Mouse (Mus musculus): Measurements from ENCODE around the gene Sox15. TPM values are rescaled to one million over a fixed set of nuclear protein-coding genes. Genes with fewer than 3 reads are reported as not detected.
"Not testable (repeated sequence)": the region's sequence is repeated elsewhere in the genome, so short reads cannot be mapped to it uniquely, and the experiment has no call there.

The Sox15 gene
- polyA plus RNA-seq, 1 experiment from 2014 or later = not detected

- Histone ChIP-seq H3K27me3 (no peaks in the 10 kb centered on the region), H3K4me1 (replicated peaks) (peaks cover 12% of the 10 kb centered on the region), H3K4me3 (replicated peaks) (no peak overlapping the region), H3K4me2 (no peak overlapping the region), H3K9me3 (no peaks in the 10 kb centered on the region), H3K36me3 (no peaks in the 10 kb centered on the region), H3K9ac (replicated peaks) (no peak overlapping the region), H3K27ac (no peak overlapping the region)
- ATAC-seq (ENCODE audit: insufficient number of reproducible peaks, insufficient read depth, low FRiP score, low TSS enrichment, low read depth) = no peak
- 92% methylated on average over 6 of the region's 6 CpGs for WGBS
These were observed 37.7 kb downstream of the Sox15 start for GRCm38 (mm10) chr11:69692863-69693262.

GRCm38 (mm10) chr11:69693421-69693965 is 38.4 kb downstream of the Sox15 start:
- Histone ChIP-seq H3K4me2 (no peak overlapping the region), H3K9me3 (no peaks in the 10 kb centered on the region), H3K4me3 (replicated peaks) (no peak overlapping the region), H3K9ac (replicated peaks) (no peak overlapping the region), H3K27me3 (no peaks in the 10 kb centered on the region), H3K36me3 (no peaks in the 10 kb centered on the region), H3K27ac (no peak overlapping the region), H3K4me1 (replicated peaks) (peaks cover 12% of the 10 kb centered on the region)
- ATAC-seq (ENCODE audit: insufficient number of reproducible peaks, insufficient read depth, low FRiP score, low TSS enrichment, low read depth) = no peak
- WGBS = 59% methylated on average over 11 of the region's 11 CpGs

- WGBS = 23% methylated on average over 6 of the region's 6 CpGs
- ATAC-seq (ENCODE audit: insufficient number of reproducible peaks, insufficient read depth, low FRiP score, low TSS enrichment, low read depth) = 0 out of 2 replicates have a peak, but pooled peaks have one; percentile 53
- Histone ChIP-seq H3K27me3 (no peaks in the 10 kb centered on the region), H3K27ac (peak overlapping the region; percentile 86; the same call in 1 of the 2 replicates), H3K9ac (replicated peaks) (peak overlapping the region; percentile 82), H3K4me1 (replicated peaks) (peaks cover 12% of the 10 kb centered on the region), H3K4me2 (peak overlapping the region; percentile 92), H3K4me3 (replicated peaks) (peak overlapping the region; percentile 59), H3K36me3 (no peaks in the 10 kb centered on the region), H3K9me3 (no peaks in the 10 kb centered on the region)
These were observed 39.9 kb downstream of the Sox15 start for GRCm38 (mm10) chr11:69695046-69695360.

- 0 out of 2 replicates have a peak, but pooled peaks have one; percentile 61 for ATAC-seq (ENCODE audit: insufficient number of reproducible peaks, insufficient read depth, low FRiP score, low TSS enrichment, low read depth)
- Histone ChIP-seq H3K9ac (replicated peaks) (peak within 1 kb of the TSS; percentile 82), H3K4me3 (replicated peaks) (peak within 1 kb of the TSS; percentile 59), H3K9me3 (no peaks in the 10 kb centered on the region), H3K4me2 (peak within 1 kb of the TSS; percentile 92), H3K4me1 (replicated peaks) (peaks cover 12% of the 10 kb centered on the region), H3K27me3 (no peaks in the 10 kb centered on the region), H3K27ac (peak within 1 kb of the TSS; percentile 86), H3K36me3 (no peaks in the 10 kb centered on the region)
- WGBS = 2% methylated on average over 37 of the region's 41 CpGs
These were observed 40.5 kb downstream of the Sox15 start, which contains the start of the genes Tnfsf12 and Tnfsfm13 for GRCm38 (mm10) chr11:69695361-69696181. Gene Tnfsf12, minus strand, starts transcription at chr11:69695849. Gene Tnfsfm13, minus strand, starts transcription at chr11:69696098.

DNA sequence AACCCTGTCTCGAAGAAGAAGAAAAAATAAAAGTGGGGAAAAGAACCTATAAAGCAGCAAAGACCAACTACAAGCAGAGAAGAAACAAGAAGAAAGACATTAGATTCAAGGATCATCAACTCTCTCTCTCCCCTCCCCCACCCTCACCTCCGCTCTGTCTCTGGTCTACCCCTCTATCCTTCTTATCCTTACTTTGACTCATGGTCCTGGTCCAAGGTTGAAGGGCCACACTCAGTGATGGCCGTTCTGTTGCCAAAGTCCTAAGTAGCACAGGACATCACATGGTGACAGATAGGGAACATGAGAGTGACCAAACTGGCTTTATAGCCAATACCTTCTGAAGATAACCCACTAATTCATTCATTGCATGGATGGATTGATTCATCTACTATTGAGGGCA is 42.3 kb downstream of the Sox15 start:
- H3K36me3 ChIP-seq = no peaks in the 10 kb centered on the region
- no peak overlapping the region for H3K27ac ChIP-seq
- no peak overlapping the region for H3K4me2 ChIP-seq
- peaks cover 12% of the 10 kb centered on the region for H3K4me1 ChIP-seq (replicated peaks)
- 91% methylated on average over 3 of the region's 3 CpGs for WGBS
- H3K27me3 ChIP-seq = no peaks in the 10 kb centered on the region
- H3K4me3 ChIP-seq (replicated peaks) = no peak overlapping the region
- H3K9ac ChIP-seq (replicated peaks) = no peak overlapping the region
- H3K9me3 ChIP-seq = no peaks in the 10 kb centered on the region
- ATAC-seq (ENCODE audit: insufficient number of reproducible peaks, insufficient read depth, low FRiP score, low TSS enrichment, low read depth) = no peak

DNA sequence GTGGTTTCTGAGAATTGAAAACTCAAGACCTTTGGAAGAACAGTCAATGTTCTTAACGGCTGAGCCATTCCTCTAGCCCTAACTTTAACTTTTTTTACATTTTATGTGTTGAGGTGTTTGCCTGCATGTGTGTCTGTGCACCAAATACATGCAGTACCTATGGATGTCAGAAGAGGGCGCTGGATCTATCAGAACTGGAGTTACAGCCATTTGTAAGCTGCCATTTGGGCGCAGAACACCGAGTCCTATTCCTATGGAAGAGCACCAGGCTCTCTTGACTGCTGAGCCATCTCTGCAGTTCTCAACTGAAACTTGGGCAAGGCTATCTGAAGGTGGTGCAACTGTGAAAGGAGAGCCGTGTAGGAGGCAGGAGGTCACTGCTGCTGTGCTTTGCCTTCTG is 43.5 kb downstream of the Sox15 start:
- 68% methylated on average over 5 of the region's 5 CpGs for WGBS
- no peak overlapping the region for H3K27ac ChIP-seq
- H3K4me1 ChIP-seq (replicated peaks) = peaks cover 12% of the 10 kb centered on the region
- no peak for ATAC-seq (ENCODE audit: insufficient number of reproducible peaks, insufficient read depth, low FRiP score, low TSS enrichment, low read depth)
- H3K4me3 ChIP-seq (replicated peaks) = no peak overlapping the region
- no peaks in the 10 kb centered on the region for H3K36me3 ChIP-seq
- H3K9me3 ChIP-seq = no peaks in the 10 kb centered on the region
- no peaks in the 10 kb centered on the region for H3K27me3 ChIP-seq
- H3K4me2 ChIP-seq = no peak overlapping the region
- no peak overlapping the region for H3K9ac ChIP-seq (replicated peaks)

DNA sequence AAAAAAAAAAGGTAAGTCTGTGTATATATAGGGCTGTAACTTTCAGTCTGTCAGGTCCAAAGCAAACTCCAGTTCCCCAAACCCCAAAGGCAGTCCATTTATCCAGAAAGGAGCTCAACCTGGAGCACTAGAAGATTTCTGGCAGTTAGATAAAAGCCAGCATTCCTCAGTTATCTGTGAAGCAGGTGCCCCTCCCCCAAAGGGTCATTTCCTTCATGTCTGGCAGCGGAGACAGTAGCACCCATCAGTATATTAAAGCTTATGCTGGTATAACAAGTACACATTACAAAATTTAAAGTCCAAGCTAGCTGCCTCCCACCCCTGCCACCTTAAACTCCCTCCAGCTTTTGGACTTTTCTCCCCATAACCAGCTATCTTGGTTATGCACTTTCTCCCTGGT is 44.5 kb downstream of the Sox15 start:
- no peaks in the 10 kb centered on the region for H3K36me3 ChIP-seq
- ATAC-seq (ENCODE audit: insufficient number of reproducible peaks, insufficient read depth, low FRiP score, low TSS enrichment, low read depth) = no peak
- peaks cover 12% of the 10 kb centered on the region for H3K4me1 ChIP-seq (replicated peaks)
- no peaks in the 10 kb centered on the region for H3K9me3 ChIP-seq
- no peak overlapping the region for H3K27ac ChIP-seq
- 61% methylated on average over 1 of the region's 1 CpGs for WGBS
- H3K4me3 ChIP-seq (replicated peaks) = no peak overlapping the region
- H3K9ac ChIP-seq (replicated peaks) = no peak overlapping the region
- H3K27me3 ChIP-seq = no peaks in the 10 kb centered on the region
- no peak overlapping the region for H3K4me2 ChIP-seq

DNA sequence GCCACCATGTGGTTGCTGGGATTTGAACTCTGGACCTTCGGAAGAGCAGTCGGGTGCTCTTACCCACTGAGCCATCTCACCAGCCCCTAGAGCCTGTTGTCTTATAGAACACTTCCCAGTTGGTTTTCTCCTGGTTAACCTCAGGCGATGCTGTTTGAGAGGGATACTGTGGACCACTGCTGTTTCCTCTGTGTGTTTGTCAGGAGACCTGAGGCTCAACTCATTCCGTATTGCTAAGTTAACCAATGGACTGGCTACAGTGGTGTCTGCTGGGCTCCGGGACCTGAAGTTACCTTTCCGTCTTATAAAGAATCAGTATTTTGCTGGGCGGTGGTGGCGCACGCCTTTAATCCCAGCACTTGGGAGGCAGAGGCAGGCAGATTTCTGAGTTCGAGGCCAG is 47.8 kb downstream of the Sox15 start:
- H3K36me3 ChIP-seq; H3K9ac ChIP-seq (replicated peaks); H3K4me1 ChIP-seq (replicated peaks); H3K4me2 ChIP-seq; H3K27me3 ChIP-seq; H3K27ac ChIP-seq; H3K9me3 ChIP-seq; H3K4me3 ChIP-seq (replicated peaks); ATAC-seq (ENCODE audit: insufficient number of reproducible peaks, insufficient read depth, low FRiP score, low TSS enrichment, low read depth): not testable (repeated sequence)
- 94% methylated on average over 10 of the region's 10 CpGs for WGBS

DNA sequence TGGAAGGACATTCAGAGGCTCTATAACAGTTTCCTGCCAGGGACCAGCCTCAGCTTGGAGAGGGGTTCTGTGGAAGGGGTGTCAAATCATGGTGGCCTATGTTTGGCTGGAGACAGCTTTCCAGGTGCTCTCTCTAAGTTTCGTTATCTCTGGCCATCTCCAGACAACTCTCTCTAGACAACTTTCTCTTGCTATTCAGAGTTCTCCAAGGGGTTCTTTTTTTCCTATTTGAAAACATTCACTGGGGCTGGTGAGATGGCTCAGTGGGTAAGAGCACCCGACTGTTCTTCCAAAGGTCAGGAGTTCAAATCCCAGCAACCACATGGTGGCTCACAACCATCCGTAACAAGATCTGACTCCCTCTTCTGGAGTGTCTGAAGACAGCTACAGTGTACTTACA is 48.3 kb downstream of the Sox15 start:
- H3K4me3 ChIP-seq (replicated peaks); H3K4me2 ChIP-seq; H3K4me1 ChIP-seq (replicated peaks); H3K27me3 ChIP-seq; ATAC-seq (ENCODE audit: insufficient number of reproducible peaks, insufficient read depth, low FRiP score, low TSS enrichment, low read depth); H3K36me3 ChIP-seq; H3K9me3 ChIP-seq; H3K27ac ChIP-seq; H3K9ac ChIP-seq (replicated peaks): not testable (repeated sequence)
- 83% methylated on average over 3 of the region's 3 CpGs for WGBS

GRCm38 (mm10) chr11:69703814-69704612 is 48.9 kb downstream of the Sox15 start:
- H3K27me3 ChIP-seq = no peaks in the 10 kb centered on the region
- H3K9me3 ChIP-seq = no peaks in the 10 kb centered on the region
- no peak overlapping the region for H3K4me2 ChIP-seq
- peaks cover 10% of the 10 kb centered on the region for H3K4me1 ChIP-seq (replicated peaks)
- no peak for ATAC-seq (ENCODE audit: insufficient number of reproducible peaks, insufficient read depth, low FRiP score, low TSS enrichment, low read depth)
- 67% methylated on average over 8 of the region's 8 CpGs for WGBS
- H3K9ac ChIP-seq (replicated peaks) = no peak overlapping the region
- no peak overlapping the region for H3K4me3 ChIP-seq (replicated peaks)
- H3K36me3 ChIP-seq = no peaks in the 10 kb centered on the region
- H3K27ac ChIP-seq = no peak overlapping the region

- 29% methylated on average over 2 of the region's 2 CpGs for WGBS
- no peaks in the 10 kb centered on the region for H3K27me3 ChIP-seq
These were observed 49.5 kb downstream of the Sox15 start for GRCm38 (mm10) chr11:69704613-69705010.

More at GRCm38 (mm10) chr11:69704613-69705010, 49.5 kb downstream of the Sox15 start:
- no peak overlapping the region for H3K4me2 ChIP-seq
- no peaks in the 10 kb centered on the region for H3K9me3 ChIP-seq
- ATAC-seq (ENCODE audit: insufficient number of reproducible peaks, insufficient read depth, low FRiP score, low TSS enrichment, low read depth) = no peak
- no peak overlapping the region for H3K27ac ChIP-seq
- H3K4me1 ChIP-seq (replicated peaks) = peaks cover 16% of the 10 kb centered on the region
- H3K36me3 ChIP-seq = no peaks in the 10 kb centered on the region
- H3K9ac ChIP-seq (replicated peaks) = no peak overlapping the region
- no peak overlapping the region for H3K4me3 ChIP-seq (replicated peaks)
